Mouse (Mus musculus): ENCODE data around the gene Abcg5. TPM values are rescaled to one million over a fixed set of nuclear protein-coding genes. Genes with fewer than 3 reads are reported as not detected.
A peak's percentile ranks its signal among the peaks of the same experiment; 100 is the strongest.

Abcg5 gene
- polyA plus RNA-seq, 1 experiment from 2014 or later, result 0.47 TPM

DNA sequence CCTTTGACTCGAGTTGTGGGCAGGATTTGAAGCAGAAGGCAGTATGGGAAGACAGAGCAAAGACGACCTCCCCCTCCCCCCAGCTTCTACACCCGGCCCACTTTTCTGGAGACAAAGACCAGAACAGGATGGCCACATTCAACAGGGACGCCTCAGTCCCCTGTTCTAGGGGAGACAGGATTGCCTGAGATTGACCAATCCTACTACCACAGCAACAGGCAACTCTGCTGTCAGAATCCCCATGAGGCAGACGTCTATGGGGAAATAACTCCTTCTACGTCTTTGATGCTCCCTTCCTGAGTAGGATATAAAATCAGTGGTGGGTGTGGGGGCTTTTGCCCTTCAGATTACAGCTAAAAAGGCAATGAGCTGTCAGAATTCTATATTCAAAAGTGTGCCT, 1.5 kb upstream of the Abcg5 start:
- no peaks in the 10 kb centered on the region; the same call in 1 of the 2 replicates for H3K27me3 ChIP-seq (replicated peaks)
- H3K4me3 ChIP-seq, result no peak overlapping the region
- no peak for ATAC-seq (ENCODE audit: extremely low read depth, insufficient number of reproducible peaks, low FRiP score, low TSS enrichment)
- no peaks in the 10 kb centered on the region for H3K9me3 ChIP-seq
- peaks cover 13% of the 10 kb centered on the region; the same call in 1 of the 2 replicates for H3K4me1 ChIP-seq
- no peak overlapping the region for H3K4me2 ChIP-seq
- H3K36me3 ChIP-seq, result no peaks in the 10 kb centered on the region
- no peak overlapping the region for H3K9ac ChIP-seq
- WGBS, result 34% methylated on average over 6 of the region's 6 CpGs
- H3K27ac ChIP-seq (replicated peaks), result no peak overlapping the region

DNA sequence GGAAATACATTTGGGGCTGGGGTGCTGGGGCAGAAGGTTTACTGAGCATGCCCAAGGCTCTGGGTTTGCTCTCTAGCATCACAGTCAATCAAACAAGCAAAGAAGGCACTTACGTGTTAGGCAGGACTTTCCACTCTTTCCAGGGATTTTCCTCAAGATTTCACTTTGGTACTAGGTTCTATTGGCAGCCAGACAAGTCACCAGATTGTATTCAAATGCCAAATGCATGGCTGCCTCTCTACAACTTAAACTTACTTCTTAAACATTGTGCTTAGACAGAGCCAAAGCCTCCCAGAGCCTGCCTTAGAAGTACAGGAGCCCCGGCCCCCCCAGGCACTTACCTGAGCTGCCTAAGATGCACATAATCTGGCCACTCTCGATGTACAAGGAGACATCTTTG, 1.1 kb downstream of the Abcg5 start:
- Histone ChIP-seq H3K4me1 (peaks cover 13% of the 10 kb centered on the region; the same call in 1 of the 2 replicates), H3K9ac (no peak overlapping the region), H3K27me3 (replicated peaks) (no peaks in the 10 kb centered on the region; the same call in 1 of the 2 replicates), H3K9me3 (no peaks in the 10 kb centered on the region), H3K27ac (replicated peaks) (no peak overlapping the region), H3K4me3 (no peak overlapping the region), H3K4me2 (no peak overlapping the region), H3K36me3 (no peaks in the 10 kb centered on the region)
- 80% methylated on average over 3 of the region's 3 CpGs for WGBS
- no peak for ATAC-seq (ENCODE audit: extremely low read depth, insufficient number of reproducible peaks, low FRiP score, low TSS enrichment)

DNA sequence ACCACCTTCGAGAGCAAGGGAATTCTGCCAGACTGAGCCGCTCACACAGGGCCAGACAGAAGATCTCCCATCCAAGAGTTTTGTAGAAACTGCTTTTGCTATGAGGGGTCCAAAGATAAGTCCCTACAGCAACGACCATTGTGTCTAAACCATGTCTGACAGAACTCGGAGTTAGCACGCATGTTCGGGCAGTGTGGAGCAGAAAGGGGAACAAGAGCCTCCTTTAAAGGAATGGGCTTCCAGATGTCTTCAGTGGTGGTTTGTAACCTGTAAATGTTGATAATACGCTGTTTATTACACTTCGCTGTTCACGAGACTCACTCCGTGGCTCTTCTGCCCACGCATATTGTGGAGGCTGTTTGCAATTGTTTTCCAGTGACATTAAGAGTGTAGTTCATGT, 5.2 kb downstream of the Abcg5 start:
- ATAC-seq (ENCODE audit: extremely low read depth, insufficient number of reproducible peaks, low FRiP score, low TSS enrichment), result no peak
- H3K9me3 ChIP-seq, result no peaks in the 10 kb centered on the region
- H3K27ac ChIP-seq (replicated peaks), result no peak overlapping the region
- H3K36me3 ChIP-seq, result no peaks in the 10 kb centered on the region
- H3K4me3 ChIP-seq, result no peak overlapping the region
- H3K27me3 ChIP-seq (replicated peaks), result peaks cover 25% of the 10 kb centered on the region
- WGBS, result 82% methylated on average over 11 of the region's 11 CpGs
- 0 out of 2 replicates have a peak, but pooled peaks cover 13% of the 10 kb centered on the region for H3K4me1 ChIP-seq
- H3K4me2 ChIP-seq, result no peak overlapping the region
- no peak overlapping the region for H3K9ac ChIP-seq

DNA sequence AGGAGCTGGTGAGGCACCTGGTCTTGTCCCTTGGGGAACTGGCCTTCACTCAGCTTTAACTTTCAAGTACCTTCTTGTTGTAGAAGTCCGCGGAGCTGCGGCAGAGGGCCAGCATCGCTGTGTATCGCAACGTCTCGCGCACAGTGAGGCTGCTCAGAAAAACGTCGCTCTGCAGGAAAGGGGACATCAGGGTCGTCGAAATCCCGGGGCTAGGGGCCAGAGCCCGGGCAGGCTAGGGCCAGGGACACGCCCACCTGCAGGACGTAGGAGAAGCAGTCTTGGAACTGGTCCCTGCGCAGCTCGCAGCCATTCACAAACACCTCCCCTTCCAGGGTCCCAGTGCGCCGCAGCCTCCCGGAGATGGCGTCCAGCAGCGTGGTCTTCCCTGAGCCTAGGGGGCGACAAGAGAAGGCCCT, 6.9 kb downstream of the Abcg5 start, which contains the start of gene Abcg8:
Gene Abcg8, plus strand, starts transcription at position 352 of the 416 bp plus-strand sequence.
- Histone ChIP-seq H3K9me3 (no peaks in the 10 kb centered on the region), H3K4me1 (0 out of 2 replicates have a peak, but pooled peaks cover 13% of the 10 kb centered on the region), H3K36me3 (no peaks in the 10 kb centered on the region), H3K4me3 (peak within 1 kb of the TSS; percentile 52), H3K9ac (peak within 1 kb of the TSS; percentile 74), H3K27ac (replicated peaks) (no peak within 1 kb of the TSS), H3K4me2 (peak within 1 kb of the TSS; percentile 91), H3K27me3 (replicated peaks) (peaks cover 25% of the 10 kb centered on the region)
- WGBS, result 1% methylated on average over 24 of the region's 24 CpGs
- no peak for ATAC-seq (ENCODE audit: extremely low read depth, insufficient number of reproducible peaks, low FRiP score, low TSS enrichment)

DNA sequence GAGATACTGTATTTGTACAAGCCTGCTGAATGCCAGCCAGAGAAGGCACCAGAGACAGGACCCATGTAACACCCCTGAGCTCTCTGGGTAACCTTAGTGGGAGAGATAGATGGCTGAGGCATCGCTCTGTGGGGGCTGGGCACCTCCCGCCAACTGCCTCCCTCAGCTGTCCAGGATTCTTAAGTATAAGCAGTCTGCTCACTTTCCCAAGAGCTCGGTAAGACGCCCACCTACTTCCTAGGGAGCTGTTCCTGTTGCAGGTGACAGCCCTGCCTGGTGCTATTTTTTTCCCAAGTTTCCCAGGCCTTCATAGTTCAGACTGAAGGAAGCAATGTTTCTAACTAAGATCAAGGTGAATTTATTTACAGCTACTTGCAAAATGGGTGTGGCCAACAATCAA, 7.6 kb downstream of the Abcg5 start:
- Histone ChIP-seq H3K27ac (replicated peaks) (no peak overlapping the region), H3K9ac (no peak overlapping the region), H3K36me3 (no peaks in the 10 kb centered on the region), H3K27me3 (replicated peaks) (peaks cover 25% of the 10 kb centered on the region), H3K4me1 (0 out of 2 replicates have a peak, but pooled peaks cover 13% of the 10 kb centered on the region), H3K4me2 (peak overlapping the region; percentile 91), H3K9me3 (no peaks in the 10 kb centered on the region), H3K4me3 (no peak overlapping the region)
- no peak for ATAC-seq (ENCODE audit: extremely low read depth, insufficient number of reproducible peaks, low FRiP score, low TSS enrichment)
- 41% methylated on average over 4 of the region's 4 CpGs for WGBS

GRCm38 (mm10) chr17:84674048-84674447, 8.8 kb downstream of the Abcg5 start:
- no peak overlapping the region for H3K4me3 ChIP-seq
- H3K9ac ChIP-seq, result no peak overlapping the region
- 48% methylated on average over 7 of the region's 7 CpGs for WGBS
- H3K9me3 ChIP-seq, result no peaks in the 10 kb centered on the region
- no peak overlapping the region for H3K27ac ChIP-seq (replicated peaks)
- peaks cover 25% of the 10 kb centered on the region for H3K27me3 ChIP-seq (replicated peaks)
- H3K4me1 ChIP-seq, result 0 out of 2 replicates have a peak, but pooled peaks cover 13% of the 10 kb centered on the region
- H3K4me2 ChIP-seq, result no peak overlapping the region
- H3K36me3 ChIP-seq, result no peaks in the 10 kb centered on the region
- ATAC-seq (ENCODE audit: extremely low read depth, insufficient number of reproducible peaks, low FRiP score, low TSS enrichment), result no peak

- Histone ChIP-seq H3K27me3 (replicated peaks) (peaks cover 25% of the 10 kb centered on the region), H3K4me2 (no peak overlapping the region), H3K27ac (replicated peaks) (no peak overlapping the region), H3K36me3 (no peaks in the 10 kb centered on the region), H3K4me1 (0 out of 2 replicates have a peak, but pooled peaks cover 13% of the 10 kb centered on the region), H3K9me3 (no peaks in the 10 kb centered on the region), H3K9ac (no peak overlapping the region), H3K4me3 (no peak overlapping the region)
- no peak for ATAC-seq (ENCODE audit: extremely low read depth, insufficient number of reproducible peaks, low FRiP score, low TSS enrichment)
- 65% methylated on average over 16 of the region's 16 CpGs for WGBS
These were observed 10.1 kb downstream of the Abcg5 start for GRCm38 (mm10) chr17:84672376-84673369.

DNA sequence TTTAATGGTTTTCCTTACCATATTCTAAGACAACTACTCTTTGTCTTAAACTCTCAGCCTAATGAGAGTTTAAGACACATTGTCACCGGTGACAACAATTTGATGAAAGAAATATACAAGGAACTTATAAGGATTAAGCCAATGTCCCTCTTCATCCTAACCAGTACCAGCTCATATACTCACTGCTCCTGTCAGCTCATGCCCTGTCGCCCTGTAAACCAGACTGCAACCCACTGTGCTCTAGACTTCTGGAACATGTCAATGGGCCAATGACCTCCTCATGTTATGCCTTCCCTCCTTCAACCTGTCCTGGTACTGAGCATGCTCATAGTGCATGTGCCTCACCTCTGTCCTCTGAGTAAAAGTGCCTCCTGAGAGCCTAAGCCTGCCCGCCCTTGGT, 15.0 kb downstream of the Abcg5 start:
- Histone ChIP-seq H3K4me2 (no peak overlapping the region), H3K9me3 (no peaks in the 10 kb centered on the region), H3K9ac (no peak overlapping the region), H3K4me3 (no peak overlapping the region), H3K36me3 (no peaks in the 10 kb centered on the region), H3K4me1 (peaks cover 13% of the 10 kb centered on the region), H3K27me3 (replicated peaks) (no peaks in the 10 kb centered on the region), H3K27ac (replicated peaks) (no peak overlapping the region)
- no peak for ATAC-seq (ENCODE audit: extremely low read depth, insufficient number of reproducible peaks, low FRiP score, low TSS enrichment)
- 80% methylated on average over 3 of the region's 3 CpGs for WGBS

- no peak overlapping the region for H3K4me3 ChIP-seq
- H3K4me2 ChIP-seq, result no peak overlapping the region
- no peaks in the 10 kb centered on the region for H3K9me3 ChIP-seq
- H3K4me1 ChIP-seq, result peaks cover 19% of the 10 kb centered on the region
- 37% methylated on average over 9 of the region's 9 CpGs for WGBS
- no peak overlapping the region for H3K27ac ChIP-seq (replicated peaks)
- no peaks in the 10 kb centered on the region for H3K36me3 ChIP-seq
- no peak overlapping the region for H3K9ac ChIP-seq
- no peak for ATAC-seq (ENCODE audit: extremely low read depth, insufficient number of reproducible peaks, low FRiP score, low TSS enrichment)
- H3K27me3 ChIP-seq (replicated peaks), result no peaks in the 10 kb centered on the region
These were observed 17.1 kb downstream of the Abcg5 start for GRCm38 (mm10) chr17:84665691-84666090.

DNA sequence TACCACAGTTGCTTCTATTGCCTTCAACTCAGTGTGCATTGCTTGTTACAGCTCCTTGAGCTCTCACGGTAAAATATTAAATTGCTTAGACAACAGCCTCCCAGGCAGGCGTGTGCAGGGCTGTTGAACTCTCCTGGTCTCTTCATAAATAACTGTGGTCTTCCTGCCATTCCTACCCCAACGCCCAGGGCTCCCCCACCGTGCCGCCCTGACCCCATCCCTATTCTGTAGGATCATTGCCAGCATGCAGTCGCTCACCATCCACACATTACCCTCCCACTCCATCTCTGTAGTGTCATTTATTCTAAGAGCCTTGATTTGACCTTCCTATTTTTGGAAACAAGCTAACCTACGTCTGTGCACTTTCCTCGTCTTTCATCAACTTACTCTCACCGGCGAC, 17.8 kb downstream of the Abcg5 start:
- ATAC-seq (ENCODE audit: extremely low read depth, insufficient number of reproducible peaks, low FRiP score, low TSS enrichment), result no peak
- H3K9me3 ChIP-seq, result no peaks in the 10 kb centered on the region
- no peak overlapping the region for H3K9ac ChIP-seq
- H3K27me3 ChIP-seq (replicated peaks), result no peaks in the 10 kb centered on the region
- WGBS, result 31% methylated on average over 10 of the region's 10 CpGs
- no peak overlapping the region for H3K4me3 ChIP-seq
- H3K4me2 ChIP-seq, result peak overlapping the region; percentile 11; the same call in 1 of the 2 replicates
- peaks cover 19% of the 10 kb centered on the region for H3K4me1 ChIP-seq
- H3K36me3 ChIP-seq, result no peaks in the 10 kb centered on the region
- no peak overlapping the region for H3K27ac ChIP-seq (replicated peaks)

GRCm38 (mm10) chr17:84658951-84659350, 23.9 kb downstream of the Abcg5 start:
- no peaks in the 10 kb centered on the region for H3K9me3 ChIP-seq
- H3K27ac ChIP-seq (replicated peaks), result no peak overlapping the region
- no peak for ATAC-seq (ENCODE audit: extremely low read depth, insufficient number of reproducible peaks, low FRiP score, low TSS enrichment)
- H3K36me3 ChIP-seq, result no peaks in the 10 kb centered on the region
- H3K4me2 ChIP-seq, result no peak overlapping the region
- no peaks in the 10 kb centered on the region for H3K27me3 ChIP-seq (replicated peaks)
- 0 out of 2 replicates have a peak, but pooled peaks cover 6% of the 10 kb centered on the region for H3K4me1 ChIP-seq
- no peak overlapping the region for H3K4me3 ChIP-seq
- H3K9ac ChIP-seq, result no peak overlapping the region
- WGBS, result 76% methylated on average over 8 of the region's 8 CpGs
